Mouse (Mus musculus) layer of hippocampus, adult 18-20 months (tissue): ENCODE measurements around the gene Cd163l1. TPM values are rescaled to one million over a fixed set of nuclear protein-coding genes. Genes with fewer than 3 reads are reported as not detected.

ENCODE experiments used
- DNase-seq, 2 experiments: peaks; one replicate each; pipeline ENCODE4 v3.0.0; 2022; ENCODE audit warnings: low spot score in 2 of 2
- total RNA-seq, 2 experiments: library from RNA; stranded (reverse); gene quantifications; 2 replicates each; pipeline ENCODE4 v1.2.3; 2021

The Cd163l1 gene
- total RNA-seq, 2 experiments from 2014 or later: 0.57 to 0.76 TPM

GRCm38 (mm10) chr7:140219268-140219667, 1.2 kb downstream of the Cd163l1 start:
- DNase-seq: no peak

GRCm38 (mm10) chr7:140220375-140220774, 2.3 kb downstream of the Cd163l1 start:
- DNase-seq: no peak

- DNase-seq: no peak
Measured at GRCm38 (mm10) chr7:140224209-140224608, 6.1 kb downstream of the Cd163l1 start.

- DNase-seq: no peak
Measured at GRCm38 (mm10) chr7:140228476-140228875, 10.4 kb downstream of the Cd163l1 start.

GRCm38 (mm10) chr7:140231026-140231425, 13.0 kb downstream of the Cd163l1 start:
- no peak for DNase-seq

GRCm38 (mm10) chr7:140233696-140234095, 15.6 kb downstream of the Cd163l1 start:
- peak; percentile 50 to 79 for DNase-seq

GRCm38 (mm10) chr7:140247216-140247615, 29.1 kb downstream of the Cd163l1 start, which contains the start of gene 5830411N06Rik:
Gene 5830411N06Rik (plus strand): TSS chr7:140247284.
- DNase-seq: no peak

- DNase-seq: no peak
Measured at GRCm38 (mm10) chr7:140253780-140254299, 35.8 kb downstream of the Cd163l1 start.

Other genes with a start within 250 kb of the Cd163l1 start
- gene 6430531B16Rik, start 239.5 kb upstream of the Cd163l1 start, total RNA-seq: 1 to 10 TPM in 1 of 2 experiments, under 1 TPM in 1; 0.99 to 1.5 TPM
- 1 to 10 TPM; 3.2 to 4.7 TPM for gene Adam8, start 225.7 kb upstream of the Cd163l1 start, total RNA-seq
- 10 to 100 TPM; 23.8 to 24.2 TPM for gene Zfp511, start 181.9 kb upstream of the Cd163l1 start, total RNA-seq
- gene Tubgcp2, start 181.6 kb upstream of the Cd163l1 start, total RNA-seq: 10 to 100 TPM; 34.1 to 35.4 TPM
- gene Msx3, start 169.2 kb upstream of the Cd163l1 start, total RNA-seq: under 1 TPM in 1 of 2 experiments, not detected in 1; 0.15 TPM
- 100 to 1,000 TPM; 269 to 293 TPM for gene Caly, start 135.7 kb upstream of the Cd163l1 start, total RNA-seq
- gene Prap1, start 124.9 kb upstream of the Cd163l1 start, total RNA-seq: not detected
- 10 to 100 TPM; 41.7 to 43.4 TPM for gene Fuom, start 115.8 kb upstream of the Cd163l1 start, total RNA-seq
- gene Paox, start 102.5 kb upstream of the Cd163l1 start, total RNA-seq: 1 to 10 TPM; 4.7 to 5.2 TPM
- gene Echs1, start 101.8 kb upstream of the Cd163l1 start, total RNA-seq: 10 to 100 TPM; 63.7 to 66.6 TPM
- gene Mtg1, start 80.7 kb upstream of the Cd163l1 start, total RNA-seq: 10 to 100 TPM; 20.9 to 27.8 TPM
- gene Sprn, start 63.4 kb upstream of the Cd163l1 start, total RNA-seq: 100 to 1,000 TPM; 151 to 156 TPM
- not detected for gene Olfr522, start 53.5 kb upstream of the Cd163l1 start, total RNA-seq
- gene Olfr523, start 45.0 kb upstream of the Cd163l1 start, total RNA-seq: under 1 TPM in 1 of 2 experiments, not detected in 1; 0.10 TPM
- not detected for gene Olfr524, start 12.3 kb upstream of the Cd163l1 start, total RNA-seq
- gene 5830411N06Rik, start 29.0 kb downstream of the Cd163l1 start, total RNA-seq: under 1 TPM in 1 of 2 experiments, not detected in 1; 0.27 TPM
- gene Olfr525, start 102.6 kb downstream of the Cd163l1 start, total RNA-seq: not detected
- not detected for gene Olfr527, start 115.8 kb downstream of the Cd163l1 start, total RNA-seq
- gene Olfr60, start 143.4 kb downstream of the Cd163l1 start, total RNA-seq: not detected
- gene Olfr530, start 158.1 kb downstream of the Cd163l1 start, total RNA-seq: not detected
- gene Olfr531, start 184.7 kb downstream of the Cd163l1 start, total RNA-seq: not detected
- not detected for gene Olfr532, start 203.4 kb downstream of the Cd163l1 start, total RNA-seq
- gene Olfr533, start 245.1 kb downstream of the Cd163l1 start, total RNA-seq: not detected